Mouse (Mus musculus) E14TG2a.4 (cell line): Measurements from ENCODE around the gene Spaar.

Experiments
- H3K27me3 ChIP-seq: 2 replicates; pipeline ENCODE4 v1.6.1; 2014; ENCODE audit warnings: low read length, control low read depth; ENCODE audit not compliant: insufficient read depth
- H3K36me3 ChIP-seq: 2 replicates; pipeline ENCODE4 v1.6.1; 2014; ENCODE audit warnings: low read length, control low read depth; ENCODE audit not compliant: insufficient read depth
- H3K4me1 ChIP-seq: replicated peaks from 2 replicates; pipeline ENCODE4 v1.6.1; 2014; ENCODE audit warnings: low read depth, low read length, control low read depth
- H3K4me3 ChIP-seq: replicated peaks from 2 replicates; pipeline ENCODE4 v1.5.1; 2014; ENCODE audit warnings: mild to moderate bottlenecking, low read length
- H3K9me3 ChIP-seq: 2 replicates; pipeline ENCODE4 v1.6.1; 2014; ENCODE audit warnings: low read length, control low read depth
- CTCF ChIP-seq: conservative IDR thresholded peaks from 2 replicates; pipeline ENCODE4 v1.5.1; 2014; ENCODE audit warnings: low read length
- NANOG ChIP-seq: IDR thresholded peaks from 2 replicates; pipeline ENCODE4 v1.6.1; 2014; ENCODE audit warnings: borderline replicate concordance, low read length, mixed read lengths
- POU5F1 ChIP-seq: IDR thresholded peaks from 2 replicates; pipeline ENCODE4 v1.6.1; 2014; ENCODE audit warnings: low read length, borderline replicate concordance

Spaar gene

GRCm38 (mm10) chr4:43726228-43726993 lies 3.4 kb upstream of the Spaar start:
- no peak for TF ChIP-seq NANOG
- TF ChIP-seq CTCF = no peak
- TF ChIP-seq POU5F1 = no peak
- Histone ChIP-seq H3K9me3 (no peaks in the 10 kb centered on the region), H3K4me3 (no peak overlapping the region), H3K36me3 (no peaks in the 10 kb centered on the region), H3K4me1 (peaks cover 37% of the 10 kb centered on the region), H3K27me3 (peaks cover 25% of the 10 kb centered on the region)

GRCm38 (mm10) chr4:43726995-43727394 lies 2.8 kb upstream of the Spaar start, which contains the start of gene Hrct1:
Gene Hrct1 (plus strand): TSS chr4:43727188.
- no peak for TF ChIP-seq NANOG
- no peak for TF ChIP-seq CTCF
- TF ChIP-seq POU5F1 = no peak
- Histone ChIP-seq H3K4me1 (peaks cover 37% of the 10 kb centered on the region), H3K36me3 (no peaks in the 10 kb centered on the region), H3K9me3 (no peaks in the 10 kb centered on the region), H3K4me3 (no peak within 1 kb of the TSS), H3K27me3 (peaks cover 25% of the 10 kb centered on the region)

- Histone ChIP-seq H3K9me3 (no peaks in the 10 kb centered on the region), H3K4me1 (peaks cover 37% of the 10 kb centered on the region), H3K4me3 (no peak overlapping the region), H3K27me3 (peaks cover 32% of the 10 kb centered on the region), H3K36me3 (no peaks in the 10 kb centered on the region)
- TF ChIP-seq POU5F1 (no peak), NANOG (no peak), CTCF (no peak)
Observed at GRCm38 (mm10) chr4:43727718-43728575, 1.9 kb upstream of the Spaar start.

- TF ChIP-seq CTCF = no peak
- no peak for TF ChIP-seq POU5F1
- TF ChIP-seq NANOG = no peak
- no peak overlapping the region for H3K4me3 ChIP-seq
- no peaks in the 10 kb centered on the region for H3K9me3 ChIP-seq
Observed at GRCm38 (mm10) chr4:43728576-43728954, 1.3 kb upstream of the Spaar start.

GRCm38 (mm10) chr4:43729126-43729525 lies 708 bp upstream of the Spaar start:
- Histone ChIP-seq H3K9me3 (no peaks in the 10 kb centered on the region), H3K4me3 (no peak overlapping the region), H3K27me3 (peaks cover 37% of the 10 kb centered on the region), H3K36me3 (no peaks in the 10 kb centered on the region), H3K4me1 (peaks cover 37% of the 10 kb centered on the region)
- TF ChIP-seq NANOG = no peak
- no peak for TF ChIP-seq POU5F1
- TF ChIP-seq CTCF = no peak

More at GRCm38 (mm10) chr4:43728576-43728954, 1.3 kb upstream of the Spaar start:
- no peaks in the 10 kb centered on the region for H3K36me3 ChIP-seq
- H3K27me3 ChIP-seq = peaks cover 37% of the 10 kb centered on the region
- peaks cover 37% of the 10 kb centered on the region for H3K4me1 ChIP-seq

GRCm38 (mm10) chr4:43730750-43731297 lies 990 bp downstream of the Spaar start:
- TF ChIP-seq NANOG (no peak), POU5F1 (no peak), CTCF (no peak; the same call in 1 of the 2 replicates)
- Histone ChIP-seq H3K27me3 (peaks cover 37% of the 10 kb centered on the region), H3K36me3 (no peaks in the 10 kb centered on the region), H3K9me3 (no peaks in the 10 kb centered on the region), H3K4me3 (no peak overlapping the region), H3K4me1 (peaks cover 37% of the 10 kb centered on the region)

GRCm38 (mm10) chr4:43732171-43732570 lies 2.3 kb downstream of the Spaar start:
- no peaks in the 10 kb centered on the region for H3K9me3 ChIP-seq
- TF ChIP-seq CTCF (no peak), NANOG (no peak)
- peaks cover 37% of the 10 kb centered on the region for H3K27me3 ChIP-seq
- no peak overlapping the region for H3K4me3 ChIP-seq
- peaks cover 29% of the 10 kb centered on the region for H3K4me1 ChIP-seq
- H3K36me3 ChIP-seq = no peaks in the 10 kb centered on the region

- no peaks in the 10 kb centered on the region for H3K9me3 ChIP-seq
- H3K27me3 ChIP-seq = peaks cover 33% of the 10 kb centered on the region
- H3K4me1 ChIP-seq = peaks cover 20% of the 10 kb centered on the region
- no peaks in the 10 kb centered on the region for H3K36me3 ChIP-seq
- TF ChIP-seq NANOG (no peak), CTCF (no peak), POU5F1 (no peak)
- H3K4me3 ChIP-seq = no peak overlapping the region
Observed at GRCm38 (mm10) chr4:43733186-43733585, 3.4 kb downstream of the Spaar start.
